Mouse (Mus musculus) stomach, postnatal 0 days (tissue): ENCODE measurements around the gene Atp6v0a1.

Source experiments
- CTCF ChIP-seq: IDR thresholded peaks from 2 replicates; pipeline ENCODE4 v1.5.1; 2016; ENCODE audit warnings: antibody characterized with exemption, low read depth, mild to moderate bottlenecking, moderate library complexity
- EP300 ChIP-seq: optimal IDR thresholded peaks from 2 replicates; pipeline ENCODE3; 2016; ENCODE audit warnings: antibody characterized with exemption

- peak; percentile 71 for TF ChIP-seq CTCF
- no peak for TF ChIP-seq EP300
Measured at GRCm38 (mm10) chr11:101082208-101083082, 73.2 kb downstream of the Atp6v0a1 start, which contains the start of gene Coasy.
